In genomic region chr7:4851315-4851688, GRCm38 (mm10) we compare ENCODE assay signal across 24 mouse cellular contexts. TPM values are rescaled to one million over a fixed set of nuclear protein-coding genes. Genes with fewer than 3 reads are reported as not detected.
"Had no signal": no experiment of that assay in that cellular context is flagged by ENCODE, and none has a peak within 500 bp of the region (broad histone marks: within the 10 kb centered on the region; RNA-seq: fewer than 3 reads in every experiment).

No protein-coding gene starts in this region.

- DNase-seq: liver, postnatal 0 days; lung, adult 2 months; lung, postnatal 14 days; lung, postnatal 36 days; right cerebral cortex, postnatal 14 days; thymus, adult 18-20 months; thymus, postnatal 14 days; thymus, postnatal 4 days had no signal

- H3K4me1 ChIP-seq: liver, embryonic 15.5 days; lung, embryonic 15.5 days; megakaryocyte, embryonic 14.5 days; midbrain, embryonic 13.5 days; midbrain, embryonic 15.5 days; neural tube, embryonic 12.5 days; stomach, embryonic 15.5 days had no signal

- ATAC-seq: liver, postnatal 0 days; lung, postnatal 0 days; midbrain, embryonic 13.5 days; midbrain, embryonic 15.5 days had no signal

- H3K36me3 ChIP-seq: liver, embryonic 15.5 days; lung, embryonic 15.5 days; midbrain, embryonic 13.5 days; midbrain, embryonic 15.5 days; neural tube, embryonic 12.5 days; stomach, embryonic 15.5 days had no signal

- H3K9ac ChIP-seq: liver, embryonic 15.5 days; liver, postnatal 0 days; lung, embryonic 15.5 days; midbrain, embryonic 13.5 days; midbrain, embryonic 15.5 days; neural tube, embryonic 12.5 days; stomach, embryonic 15.5 days had no signal

- H3K27me3 ChIP-seq: lung, embryonic 15.5 days; midbrain, embryonic 15.5 days; neural tube, embryonic 12.5 days; stomach, embryonic 15.5 days had no signal

- H3K9me3 ChIP-seq: liver, embryonic 15.5 days; lung, embryonic 15.5 days; midbrain, embryonic 13.5 days; midbrain, embryonic 15.5 days; neural tube, embryonic 12.5 days; stomach, embryonic 15.5 days had no signal

- H3K27ac ChIP-seq: liver, embryonic 15.5 days; lung, embryonic 15.5 days; macrophage; midbrain, embryonic 13.5 days; midbrain, embryonic 15.5 days; neural tube, embryonic 12.5 days; stomach, embryonic 15.5 days; stomach, postnatal 0 days had no signal

- H3K4me3 ChIP-seq: liver, embryonic 15.5 days; lung, embryonic 15.5 days; megakaryocyte, embryonic 14.5 days; midbrain, embryonic 13.5 days; midbrain, embryonic 15.5 days; neural tube, embryonic 12.5 days; stomach, embryonic 15.5 days had no signal

- H3K4me2 ChIP-seq: liver, embryonic 15.5 days; lung, embryonic 15.5 days; midbrain, embryonic 11.5 days; midbrain, embryonic 13.5 days; midbrain, embryonic 15.5 days; neural tube, embryonic 12.5 days; stomach, embryonic 15.5 days had no signal

RNA-seq across cellular contexts. Expression of gene Shisa7, which starts 6.8 kb away (rescaled TPM):
- total RNA-seq: monocyte, adult 5-6 weeks; neutrophil, adult 5-6 weeks had no signal
- polyA plus RNA-seq: liver, embryonic 15.5 days; liver, postnatal 0 days; macrophage; thymus, postnatal 0 days had no signal

RNA-seq across cellular contexts. Expression of gene Gm36210, which starts 55.0 kb away (rescaled TPM):
- total RNA-seq: megakaryocyte progenitor cell, adult 5-6 weeks; midbrain, postnatal 0 days; monocyte, adult 5-6 weeks; neutrophil, adult 5-6 weeks had no signal
- polyA plus RNA-seq: liver, embryonic 15.5 days; liver, postnatal 0 days; lung, embryonic 15.5 days; lung, postnatal 0 days; macrophage; midbrain, embryonic 11.5 days; stomach, embryonic 15.5 days; stomach, postnatal 0 days had no signal
